Mouse (Mus musculus) embryonic fibroblast, embryonic 13.5 days (primary cell): ENCODE measurements around the gene Fosl1.

Experiments used
- CTCF ChIP-seq: IDR thresholded peaks from 2 replicates; pipeline ENCODE4 v1.5.1; 2011; ENCODE audit warnings: mild to moderate bottlenecking, control low read depth, low read length, moderate library complexity, borderline replicate concordance; ENCODE audit not compliant: insufficient read depth
- POLR2A ChIP-seq: IDR thresholded peaks from 2 replicates; pipeline ENCODE4 v1.6.1; 2011; ENCODE audit warnings: low read depth, mild to moderate bottlenecking, control low read depth, low read length, moderate library complexity

- TF ChIP-seq CTCF: no peak
- TF ChIP-seq POLR2A: 0 out of 2 replicates have a peak, but pooled peaks have one; percentile 7
Measured at GRCm38 (mm10) chr19:5494314-5494713, 47.0 kb downstream of the Fosl1 start.
